Mouse (Mus musculus): Measurements from ENCODE around the gene Nol9.
A peak's percentile ranks its signal among the peaks of the same experiment; 100 is the strongest.

Gene Nol9

DNA sequence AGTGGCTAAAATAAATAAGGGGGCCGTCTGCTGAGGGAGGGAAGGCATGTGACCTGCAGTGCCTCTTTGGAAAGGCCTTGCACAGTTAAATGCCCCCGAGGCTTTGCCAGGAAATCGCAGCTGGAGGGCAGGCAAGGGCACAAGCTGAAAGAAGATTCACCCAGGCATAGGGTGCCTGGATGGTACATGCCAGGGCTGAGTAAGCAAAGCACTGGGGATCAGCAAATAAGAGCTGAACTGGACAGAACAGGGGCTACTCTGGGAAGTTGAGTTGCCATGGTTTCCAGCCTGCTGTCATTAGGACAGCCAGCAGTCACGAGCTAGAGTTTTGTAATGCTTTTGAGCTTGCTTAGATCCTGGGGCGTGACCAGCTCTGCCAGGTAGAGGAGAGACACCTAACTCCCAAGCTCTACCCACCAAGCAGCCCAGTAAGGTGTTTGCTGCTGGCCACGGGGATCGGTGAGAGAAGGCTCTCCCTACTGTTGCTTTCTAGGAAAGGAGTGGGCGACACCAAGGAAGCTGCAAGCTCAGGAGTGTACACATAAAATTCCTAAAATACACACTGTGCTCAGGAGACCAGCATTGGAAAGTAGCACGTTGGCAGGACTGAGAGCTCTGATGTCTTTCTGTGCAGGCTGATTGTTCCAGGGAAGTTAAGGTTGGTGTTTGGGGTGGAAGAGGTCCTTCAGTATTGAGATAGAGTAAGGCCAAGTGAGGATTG lies 23.4 kb downstream of the Nol9 start:
- no peak for DNase-seq

DNA sequence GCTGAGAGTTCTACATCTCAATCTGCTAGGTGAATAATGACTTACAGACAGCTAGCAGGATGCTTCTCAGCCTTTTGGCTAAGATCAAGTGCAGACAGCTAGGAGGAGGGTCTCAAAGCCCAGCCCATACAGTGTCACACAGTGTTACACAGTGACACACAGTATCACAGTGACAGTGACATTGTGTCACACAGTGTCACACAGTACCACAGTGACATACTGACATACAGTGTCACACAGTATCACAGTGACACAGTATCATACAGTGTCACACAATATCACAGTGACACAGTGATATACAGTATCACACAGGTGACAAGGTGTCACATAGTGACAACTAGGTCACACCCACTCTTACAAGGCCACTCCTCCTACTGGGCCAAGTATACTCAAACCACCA lies 28.2 kb downstream of the Nol9 start:
- no peak for DNase-seq

DNA sequence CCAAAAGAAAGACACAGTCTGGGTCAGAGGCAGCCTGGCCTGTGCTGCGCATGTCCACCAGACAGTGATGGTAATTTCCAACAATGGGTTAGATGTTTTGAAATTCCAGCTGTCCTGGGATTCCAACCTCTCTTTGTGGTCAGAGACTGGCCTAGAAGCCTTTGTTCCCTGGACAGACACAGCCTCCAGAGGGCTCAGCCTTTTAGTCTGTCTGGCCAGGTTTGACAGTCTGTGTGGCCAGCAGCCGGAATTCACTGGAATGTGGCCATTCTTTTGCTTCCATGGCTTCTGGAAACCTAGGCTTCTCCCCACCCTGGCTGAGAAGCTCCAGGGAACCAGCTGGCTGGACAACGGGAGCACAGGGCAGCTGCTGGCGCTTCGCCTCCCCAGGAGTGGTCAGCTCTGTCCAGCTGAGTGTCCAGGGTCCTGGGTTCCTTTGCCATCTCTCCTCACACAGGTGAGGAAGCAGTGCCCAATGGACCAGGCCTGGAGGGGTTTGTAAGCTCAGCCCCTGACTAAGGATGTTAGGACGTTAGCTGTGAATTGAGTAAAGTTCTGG lies 29.1 kb downstream of the Nol9 start:
- DNase-seq, result no peak

DNA sequence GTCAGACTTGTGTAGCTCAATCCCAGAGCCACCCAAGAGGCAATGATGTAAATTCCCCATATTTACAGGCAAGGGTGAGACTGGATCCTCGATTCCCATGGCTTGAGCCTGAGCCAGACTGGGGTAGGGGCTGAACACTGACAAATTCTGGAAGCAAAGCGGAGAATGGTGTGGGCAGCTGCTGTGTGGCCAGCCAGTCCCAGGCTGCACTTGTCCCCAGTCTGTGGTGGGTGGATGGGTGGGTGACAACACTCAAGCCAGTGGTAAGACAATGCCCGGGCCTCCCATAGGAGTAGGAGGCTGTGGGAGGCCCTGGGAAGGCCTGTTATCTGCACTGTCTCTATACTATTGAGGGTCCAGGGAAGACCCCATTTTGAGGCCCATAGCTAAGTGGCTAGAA lies 30.1 kb downstream of the Nol9 start:
- DNase-seq, result no peak

DNA sequence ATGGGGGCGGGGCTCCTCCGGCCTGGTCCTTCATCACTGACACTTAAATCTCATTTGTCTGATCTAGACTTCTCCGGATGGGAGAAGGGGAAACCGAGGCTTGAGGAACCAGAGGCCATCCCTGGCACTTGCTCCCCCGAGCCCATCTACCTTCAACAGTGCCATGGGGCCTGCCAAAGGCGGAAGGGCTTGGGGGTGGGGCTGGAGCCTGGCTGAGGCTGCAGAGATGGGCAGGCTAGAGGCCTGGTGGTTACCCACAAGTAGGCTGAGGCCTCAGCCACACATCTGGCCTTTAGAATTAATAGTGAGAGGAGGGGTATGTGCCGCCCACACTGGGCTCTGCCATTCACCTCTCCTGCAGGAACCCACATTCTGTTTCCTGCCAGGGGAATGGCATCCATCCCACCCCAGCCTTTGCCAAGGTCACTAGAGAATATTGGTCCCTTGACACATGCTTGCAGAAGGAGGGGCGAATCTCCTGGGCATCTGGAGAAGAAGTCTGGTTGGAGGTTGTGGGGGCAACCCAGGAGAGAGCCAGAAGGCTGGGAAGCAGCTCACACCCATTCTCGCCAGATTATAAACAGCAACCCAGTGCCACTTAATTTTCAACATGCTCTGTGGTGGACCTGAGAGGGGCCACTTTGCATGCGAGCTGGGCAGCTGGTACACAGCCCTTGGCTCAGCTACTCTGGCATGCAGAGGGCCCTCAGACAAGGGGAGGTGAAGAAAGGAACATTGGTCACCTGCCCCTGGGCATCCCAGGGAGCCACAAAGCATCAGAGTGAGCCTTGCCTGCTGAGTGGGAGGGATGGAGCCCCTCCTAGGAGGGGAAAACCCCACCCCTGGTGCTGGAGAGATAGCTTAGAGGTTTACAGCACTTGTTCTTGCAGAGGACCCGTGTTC lies 31.6 kb downstream of the Nol9 start:
- DNase-seq, result peak; percentile 24

DNA sequence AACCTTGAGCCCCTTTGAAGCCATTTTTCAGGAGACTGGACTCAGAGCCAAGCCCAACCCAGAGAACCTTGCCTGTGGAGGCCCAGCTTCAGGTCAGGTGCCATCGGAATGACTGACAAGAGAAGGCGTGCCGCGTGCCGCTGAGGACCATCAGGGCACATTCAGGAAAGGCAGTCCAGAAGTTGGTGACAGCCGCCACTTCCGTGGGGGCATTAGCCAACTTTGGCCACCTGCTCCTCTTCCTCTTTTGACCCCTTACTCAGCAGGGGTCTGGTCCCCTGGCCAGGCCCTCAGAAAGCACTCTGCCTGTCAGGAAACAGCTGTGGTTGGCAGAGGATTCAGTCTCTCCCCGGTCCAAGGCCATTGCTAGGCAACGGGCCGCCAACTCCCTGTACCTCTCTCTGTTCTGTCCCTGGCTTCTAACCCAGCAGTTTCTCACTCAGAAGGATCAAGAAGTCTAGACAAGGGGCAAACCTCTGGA lies 33.0 kb downstream of the Nol9 start, which contains the start of gene Plekhg5:
Gene Plekhg5 (plus strand): TSS at position 378 of the 481 bp plus-strand sequence.
- DNase-seq, result peak; percentile 80

DNA sequence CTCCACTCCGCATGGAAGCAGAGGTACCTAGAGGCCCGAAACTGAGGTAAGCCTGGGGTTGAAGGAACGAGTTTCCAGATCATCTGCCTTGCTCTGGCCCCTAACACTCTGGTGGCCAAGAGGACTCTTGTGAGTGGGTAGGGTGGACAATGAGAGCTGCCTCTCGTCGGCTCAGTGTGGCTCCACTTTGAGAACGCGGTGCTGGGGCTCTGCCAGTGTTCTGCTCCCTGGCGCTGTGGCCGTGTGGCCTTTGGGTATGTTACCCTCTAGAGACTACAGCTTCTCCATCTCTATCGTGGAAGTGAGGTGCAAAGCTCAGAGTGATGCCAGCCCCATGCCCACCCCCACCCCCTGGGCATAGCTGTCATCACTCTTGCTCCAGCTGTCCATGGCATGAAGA lies 33.5 kb downstream of the Nol9 start:
- DNase-seq, result peak; percentile 33

DNA sequence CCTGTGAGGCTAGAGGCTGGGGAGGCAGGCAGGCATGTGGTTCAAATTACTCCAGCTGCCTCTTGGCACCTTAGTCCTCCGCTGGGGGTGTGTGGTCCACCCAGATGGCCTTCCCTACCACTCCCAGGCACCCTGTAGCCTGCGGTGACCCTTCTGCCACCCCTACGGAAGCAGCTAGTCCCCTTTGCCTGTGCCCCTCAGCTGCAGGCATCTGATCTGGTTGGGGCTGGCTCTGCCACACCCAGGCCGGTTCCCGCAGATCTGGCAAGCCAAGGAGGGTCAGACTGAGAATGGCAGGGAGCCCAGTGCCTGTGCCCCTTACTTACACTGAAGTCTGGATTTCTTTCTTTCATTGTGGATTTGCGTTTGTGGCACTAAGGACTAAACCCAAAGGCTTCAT lies 34.6 kb downstream of the Nol9 start:
- no peak for DNase-seq

DNA sequence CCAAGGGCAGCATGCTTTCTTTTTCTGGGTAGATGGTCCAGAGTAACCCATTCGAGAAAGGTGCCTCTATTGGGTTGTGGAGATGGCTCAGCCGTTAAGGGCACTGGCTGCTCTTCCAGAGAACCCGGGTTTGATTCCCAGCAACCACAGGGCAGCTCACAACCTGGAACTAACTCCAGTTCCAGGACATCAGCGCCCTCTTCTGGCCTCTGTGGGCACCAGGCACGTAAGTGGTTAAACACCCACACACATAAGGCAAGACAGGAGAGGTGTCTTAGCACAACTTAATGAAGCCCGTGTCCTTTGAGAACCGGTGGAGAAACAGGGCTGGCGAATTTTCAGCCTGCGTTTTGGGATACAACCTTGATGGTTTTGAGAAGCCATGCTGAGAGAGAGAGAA lies 35.4 kb downstream of the Nol9 start:
- DNase-seq, result no peak

DNA sequence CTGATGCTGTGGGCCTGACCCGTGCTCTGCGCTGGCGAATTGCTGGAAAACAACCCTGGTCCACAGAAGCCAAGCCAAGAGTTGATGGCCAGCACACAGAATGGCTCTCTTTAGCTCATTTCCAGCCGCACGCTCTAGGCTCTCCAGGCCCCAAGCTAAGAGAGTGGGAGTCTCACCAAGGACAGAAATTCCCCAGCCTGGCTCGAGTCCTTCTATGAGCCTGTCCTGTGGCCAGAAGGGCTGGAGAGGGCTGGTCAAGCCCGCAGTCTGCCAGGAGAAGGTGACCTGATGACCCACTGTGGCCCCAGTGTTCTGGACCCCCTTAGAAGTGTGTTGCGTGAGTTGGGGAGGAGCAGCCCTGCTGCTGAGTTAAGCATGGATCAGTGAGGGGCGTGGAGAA lies 38.1 kb downstream of the Nol9 start:
- no peak for DNase-seq

DNA sequence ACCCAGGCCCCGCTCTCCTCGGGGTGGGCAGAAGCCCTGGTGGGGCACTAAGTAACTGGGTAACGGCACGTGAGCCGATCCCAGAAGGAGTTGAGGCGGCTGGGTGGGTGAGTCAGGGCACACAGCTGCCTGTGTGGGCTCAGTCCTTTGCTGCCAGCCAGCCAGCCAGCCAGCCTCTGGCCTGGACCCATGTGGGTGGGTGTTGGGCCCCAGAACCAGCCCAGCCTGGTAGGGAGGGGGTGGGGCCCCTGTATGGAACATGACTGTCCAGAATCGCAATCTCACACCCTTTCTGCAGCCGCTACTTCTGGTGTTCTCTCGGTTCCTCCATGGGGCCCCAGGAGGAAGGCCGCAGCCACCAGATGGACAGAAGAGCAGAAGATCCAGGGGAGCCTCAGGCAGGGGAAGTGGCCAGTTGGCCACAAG lies 39.0 kb downstream of the Nol9 start:
- no peak for DNase-seq

DNA sequence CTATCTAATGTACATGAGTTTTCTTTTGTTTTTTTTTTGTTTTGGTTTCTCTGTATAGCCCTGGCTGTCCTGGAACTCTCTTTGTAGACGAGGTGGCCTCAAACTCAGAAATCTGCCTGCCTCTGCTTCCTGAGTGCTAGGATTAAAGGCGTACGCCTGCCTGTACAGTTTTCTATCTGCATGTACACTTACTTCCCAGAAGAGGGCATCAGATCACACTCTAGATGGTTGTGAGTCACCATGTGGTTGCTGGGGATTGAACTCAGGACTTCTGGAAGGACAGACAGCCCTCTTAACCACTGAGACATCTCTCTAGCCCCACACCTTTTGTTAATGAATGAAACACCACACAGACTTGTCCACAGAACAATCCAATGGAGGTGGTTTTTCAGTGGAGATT lies 40.1 kb downstream of the Nol9 start:
- no peak for DNase-seq

DNA sequence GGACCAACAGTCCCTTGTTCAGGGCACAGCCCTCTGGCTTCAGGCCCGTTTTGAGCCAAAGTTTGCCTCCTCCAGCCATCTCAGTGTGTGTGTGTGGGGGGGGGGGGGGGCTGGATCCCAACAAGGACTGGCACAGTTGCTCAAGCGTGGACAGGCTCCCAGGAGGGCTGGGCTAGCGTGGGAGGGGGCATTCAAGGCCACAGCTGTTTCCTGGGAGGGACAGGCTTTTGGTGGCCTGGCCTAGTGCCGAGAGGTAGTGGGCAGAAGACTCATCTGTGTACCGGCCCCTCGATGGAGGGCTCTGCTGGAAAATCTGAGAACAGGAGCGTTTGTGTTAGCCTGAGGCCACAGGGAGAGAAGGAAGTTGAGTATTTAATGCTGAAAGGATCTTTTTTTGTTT lies 40.8 kb downstream of the Nol9 start:
- no peak for DNase-seq

DNA sequence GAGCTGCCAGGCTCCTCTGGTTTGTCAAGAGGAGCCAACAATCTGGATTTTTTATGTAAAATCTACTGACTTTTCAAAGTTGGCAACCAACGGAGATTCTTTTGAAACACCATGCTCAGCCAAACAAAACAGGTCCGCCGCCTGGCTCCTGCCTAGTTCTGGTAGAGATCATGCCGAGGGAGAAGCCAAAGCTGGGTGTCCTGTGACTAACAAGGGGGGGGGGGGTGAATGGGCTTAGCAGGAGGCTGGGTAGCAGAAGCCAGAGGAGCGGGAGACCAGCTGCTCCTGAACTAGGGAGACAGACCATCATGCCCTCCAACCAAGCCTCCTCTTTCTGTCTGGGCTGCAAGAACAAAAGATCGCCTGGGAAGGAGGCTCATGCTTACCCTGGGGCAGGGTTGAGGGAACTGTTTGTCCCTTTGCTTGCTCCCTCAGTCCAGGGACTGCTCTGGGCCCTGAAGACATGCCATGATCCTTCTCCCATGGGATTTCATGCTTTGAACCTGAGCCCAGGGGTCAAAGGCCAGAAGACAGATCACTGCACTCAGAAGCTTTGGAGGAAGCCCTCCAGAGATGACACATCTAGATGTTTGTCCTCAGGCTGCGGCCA lies 44.6 kb downstream of the Nol9 start:
- no peak for DNase-seq

DNA sequence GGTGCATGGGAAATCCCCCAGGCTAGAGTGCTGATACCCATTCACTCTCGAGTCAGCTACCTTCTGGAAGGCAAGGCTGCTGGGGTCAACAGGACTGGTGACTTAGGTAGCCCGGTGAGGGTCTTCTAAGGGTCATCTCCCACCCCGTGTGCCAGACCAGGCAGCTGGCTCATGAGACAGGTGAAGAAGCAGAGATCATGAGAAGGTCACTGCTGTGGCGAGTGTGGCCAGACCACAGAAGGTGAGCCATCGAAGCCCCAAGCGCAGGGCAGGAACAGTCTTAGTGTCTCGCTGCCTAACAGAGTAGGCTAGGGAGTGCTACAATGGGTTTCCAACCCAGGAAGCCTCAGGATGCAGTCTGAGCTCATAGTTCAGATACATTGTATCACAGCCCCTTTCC lies 45.5 kb downstream of the Nol9 start:
- DNase-seq, result no peak

DNA sequence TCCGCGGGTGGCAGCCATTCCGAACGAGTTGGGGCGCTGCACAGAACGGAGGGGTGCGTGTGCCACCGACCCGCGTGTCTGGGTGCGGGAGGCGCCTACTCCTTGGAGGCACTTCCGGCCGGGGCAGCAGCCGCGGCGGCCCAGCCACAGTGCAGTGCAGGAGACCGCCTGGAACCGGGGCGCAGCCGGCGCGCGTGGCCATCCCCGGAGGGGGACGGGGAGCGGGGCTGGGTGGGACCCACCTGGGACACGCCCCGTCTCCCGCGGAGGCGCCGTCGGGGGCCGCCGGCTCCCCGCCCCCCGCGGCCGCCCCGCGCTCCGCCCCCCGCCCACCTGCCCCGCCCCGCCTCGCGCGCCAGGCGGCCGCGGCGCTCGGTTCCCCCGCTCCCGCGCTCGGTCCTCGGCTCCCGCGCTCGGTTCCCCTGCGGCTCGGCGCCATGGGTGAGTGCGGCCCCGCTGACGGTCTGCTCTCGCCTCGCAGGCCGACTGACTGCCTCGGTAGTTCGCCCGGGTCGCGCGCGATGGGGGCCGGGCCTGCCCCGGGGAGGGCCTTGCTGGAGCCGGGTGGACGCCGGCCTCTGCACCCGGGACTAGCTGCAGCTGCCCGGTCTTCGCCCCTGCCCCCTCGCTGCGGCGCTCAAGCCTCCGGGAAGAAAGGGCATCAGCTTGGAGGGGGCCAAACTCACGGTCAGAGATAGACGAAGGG lies 47.5 kb downstream of the Nol9 start:
- DNase-seq, result peak; percentile 52

DNA sequence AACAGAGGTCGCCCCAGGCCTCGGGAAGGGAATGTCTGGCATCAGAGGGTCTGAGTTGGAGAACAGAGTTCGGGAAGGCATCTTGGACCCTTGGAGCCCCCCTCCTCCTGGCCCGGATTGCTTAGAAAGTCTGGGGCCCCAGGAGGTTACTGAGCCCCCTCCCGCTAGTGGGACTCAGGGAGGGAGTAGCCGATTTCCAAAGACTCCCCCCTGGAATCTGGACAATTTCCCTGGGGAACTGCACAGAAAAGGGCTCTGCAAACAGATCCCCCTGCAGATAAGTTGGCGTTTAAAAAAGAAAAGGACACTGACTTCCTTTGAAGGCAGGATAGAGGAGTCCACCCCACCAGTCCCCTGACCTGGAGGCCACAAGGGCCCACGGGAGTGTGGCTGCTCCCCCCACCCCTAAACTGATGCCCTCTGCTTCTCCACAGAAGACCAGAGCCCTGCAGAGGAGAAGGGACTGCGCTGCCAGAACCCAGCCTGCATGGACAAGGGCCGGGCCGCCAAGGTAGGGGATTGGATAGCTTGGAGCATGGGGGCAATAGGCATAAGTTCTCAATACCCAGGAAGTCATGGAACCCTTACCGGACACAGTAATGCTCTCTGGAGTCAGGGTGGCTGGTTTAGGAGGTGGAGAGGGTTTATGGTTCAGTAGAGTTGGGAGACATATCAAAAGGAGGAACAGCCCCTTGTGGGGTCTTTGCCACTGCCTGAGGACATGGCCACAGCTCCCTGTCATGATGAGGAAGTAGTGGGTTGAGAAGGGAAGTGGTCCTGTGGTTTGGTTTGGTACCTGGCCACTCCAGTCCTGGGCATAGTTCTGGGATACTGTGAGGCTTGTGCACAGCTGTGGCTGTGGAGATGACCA lies 48.3 kb downstream of the Nol9 start:
- no peak for DNase-seq

DNA sequence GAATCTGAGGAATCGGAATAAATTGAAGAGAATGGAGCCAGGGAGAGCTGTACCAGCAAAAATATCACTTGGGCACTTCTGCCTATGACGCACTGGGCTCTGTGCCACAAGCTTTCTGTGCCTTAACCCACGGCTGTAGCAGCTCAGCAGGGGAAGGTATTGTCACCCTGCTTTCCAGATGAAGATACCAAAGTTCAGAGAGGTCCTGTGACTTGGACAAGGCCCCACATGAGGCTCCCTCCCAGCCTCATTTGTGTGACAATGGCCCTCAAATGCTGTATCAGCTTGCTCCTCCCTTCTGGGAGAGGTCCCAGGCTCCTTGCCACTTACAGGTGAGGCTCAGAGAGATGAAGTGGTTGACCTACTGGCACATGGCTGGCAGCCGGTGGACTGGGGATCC lies 49.0 kb downstream of the Nol9 start:
- peak; percentile 66 for DNase-seq

DNA sequence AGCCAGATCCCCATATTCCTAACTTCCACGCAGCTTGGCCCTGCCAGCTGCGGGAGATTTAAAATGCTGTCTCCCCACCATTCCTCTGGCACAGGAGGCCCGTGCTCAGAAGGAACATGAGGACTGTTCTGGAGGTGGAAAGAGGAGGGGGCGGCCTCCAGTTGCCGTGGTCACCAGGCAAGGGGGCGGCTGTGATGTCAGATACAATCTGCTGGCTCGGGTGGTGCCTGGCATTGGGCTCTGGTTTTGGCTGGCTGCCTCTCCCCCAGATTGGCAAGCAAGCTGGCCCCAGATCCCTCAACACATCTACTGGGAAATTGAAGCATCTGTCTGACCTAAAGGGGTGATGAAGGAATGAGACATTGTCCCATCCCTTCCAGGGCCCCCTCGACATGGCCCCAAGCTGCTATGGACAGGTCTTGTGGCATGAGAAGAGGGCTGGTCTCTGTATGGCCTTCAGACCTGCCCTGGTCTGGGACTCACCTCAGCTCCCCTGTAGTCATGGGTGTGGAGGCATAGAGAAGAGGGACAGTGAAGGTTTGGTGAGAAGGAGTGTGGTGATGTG lies 49.5 kb downstream of the Nol9 start:
- DNase-seq, result no peak

DNA sequence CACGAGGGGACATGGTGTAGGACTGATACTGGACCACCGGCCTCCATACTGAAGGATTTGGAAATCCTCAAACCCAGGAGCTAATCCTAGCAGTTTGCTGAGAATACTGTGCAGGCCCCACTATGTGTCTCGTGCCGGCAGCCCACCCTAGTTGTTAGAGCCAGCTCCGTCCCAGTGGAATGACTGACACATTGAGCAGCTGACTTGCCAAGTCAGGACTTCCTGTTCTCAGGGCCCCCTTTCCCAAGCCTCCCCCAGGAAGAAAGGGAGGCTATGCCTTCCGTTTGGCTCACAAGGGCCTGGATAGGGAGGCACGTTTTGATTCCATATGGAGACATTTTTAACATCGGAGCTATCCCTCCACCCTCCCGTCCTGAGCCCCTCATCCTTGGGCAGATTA lies 51.1 kb downstream of the Nol9 start:
- DNase-seq, result no peak

DNA sequence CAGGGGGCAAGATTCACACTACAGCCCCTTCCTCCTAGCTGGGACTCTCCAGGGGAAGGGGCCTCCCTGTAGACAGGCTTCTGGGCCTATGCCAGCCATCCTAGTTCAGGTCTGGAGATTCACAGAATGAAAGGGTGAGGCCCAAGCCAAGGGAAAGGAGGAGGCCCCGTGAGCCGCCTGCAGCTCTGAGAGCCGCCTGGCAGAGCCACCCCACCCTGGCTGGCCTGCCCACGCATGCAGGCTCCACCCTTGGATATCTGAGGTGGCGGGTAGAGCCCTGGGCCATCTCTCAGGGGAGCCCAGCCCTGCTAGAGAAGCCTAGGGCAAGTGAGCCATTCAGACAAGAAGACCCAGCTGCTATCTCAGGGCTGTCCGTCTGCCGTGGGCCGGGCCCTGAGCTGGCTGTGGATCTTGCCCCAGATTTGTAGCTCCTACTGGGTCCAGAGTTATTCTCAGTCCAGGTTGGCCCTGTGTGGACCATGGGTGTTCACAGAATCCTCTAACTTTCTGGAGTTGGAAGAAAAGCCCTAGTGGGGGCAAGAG lies 53.7 kb downstream of the Nol9 start:
- DNase-seq, result no peak
